Comparison of ENCODE assay signal across 8 mouse cellular contexts in genomic region chr4:136283783-136284182, GRCm38 (mm10). TPM values are rescaled to one million over a fixed set of nuclear protein-coding genes. Genes with fewer than 3 reads are reported as not detected.
A peak's percentile ranks its signal among the peaks of the same experiment; 100 is the strongest.
DNase-seq lines count a peak whose midpoint lies in the region; ATAC-seq lines count a peak whose summit lies in the region.

No protein-coding gene starts in this region.

- H3K4me3 ChIP-seq in lung, embryonic 16.5 days (ENCODE audit: low read length), result no peak overlapping the region
- no peak overlapping the region for H3K4me3 ChIP-seq in hindbrain, embryonic 16.5 days (ENCODE audit: low read length)
- no peak overlapping the region for H3K4me3 ChIP-seq in stomach, embryonic 14.5 days (ENCODE audit: low read depth, low read length)

- peaks cover 3% of the 10 kb centered on the region; the same call in 1 of the 2 replicates for H3K9me3 ChIP-seq in lung, embryonic 16.5 days (ENCODE audit: control insufficient read depth, low read length)
- H3K9me3 ChIP-seq in hindbrain, embryonic 16.5 days (ENCODE audit: control insufficient read depth, low read length), result peaks cover under 1% of the 10 kb centered on the region
- no peaks in the 10 kb centered on the region for H3K9me3 ChIP-seq in stomach, embryonic 14.5 days (ENCODE audit: control insufficient read depth, low read depth, low read length)

- 34% methylated on average over 2 of the region's 2 CpGs for WGBS in lung, embryonic 16.5 days
- WGBS in hindbrain, embryonic 16.5 days, result 24% methylated on average over 2 of the region's 2 CpGs
- WGBS in stomach, embryonic 14.5 days, result 18% methylated on average over 2 of the region's 2 CpGs

- ATAC-seq in lung, embryonic 16.5 days (ENCODE audit: low read depth), result no peak
- no peak for ATAC-seq in hindbrain, embryonic 16.5 days
- no peak for ATAC-seq in stomach, embryonic 14.5 days (ENCODE audit: insufficient number of reproducible peaks, insufficient read depth, low FRiP score, low read depth)

- peaks cover 13% of the 10 kb centered on the region for H3K36me3 ChIP-seq in lung, embryonic 16.5 days (ENCODE audit: control insufficient read depth, insufficient read depth, low read length)
- peaks cover 9% of the 10 kb centered on the region for H3K36me3 ChIP-seq in hindbrain, embryonic 16.5 days (ENCODE audit: control insufficient read depth, insufficient read depth, low read length)
- H3K36me3 ChIP-seq in stomach, embryonic 14.5 days (ENCODE audit: control insufficient read depth, insufficient read depth, low read length), result peaks cover 10% of the 10 kb centered on the region

- H3K27ac ChIP-seq in lung, embryonic 16.5 days (ENCODE audit: low read length), result peak overlapping the region; percentile 99
- H3K27ac ChIP-seq in hindbrain, embryonic 16.5 days (ENCODE audit: low read depth, low read length), result peak overlapping the region; percentile 88
- peak overlapping the region; percentile 94 for H3K27ac ChIP-seq in stomach, embryonic 14.5 days (ENCODE audit: low read length)

- H3K27me3 ChIP-seq in lung, embryonic 16.5 days (ENCODE audit: control insufficient read depth, insufficient read depth, low read depth, low read length), result no peaks in the 10 kb centered on the region
- H3K27me3 ChIP-seq in hindbrain, embryonic 16.5 days (replicated peaks; ENCODE audit: control insufficient read depth, insufficient read depth, low read length), result no peaks in the 10 kb centered on the region; the same call in 1 of the 2 replicates
- H3K27me3 ChIP-seq in stomach, embryonic 14.5 days (ENCODE audit: control insufficient read depth, insufficient read depth, low read length), result no peaks in the 10 kb centered on the region

- H3K9ac ChIP-seq in lung, embryonic 16.5 days (ENCODE audit: low read length), result no peak overlapping the region; the same call in 1 of the 2 replicates
- H3K9ac ChIP-seq in hindbrain, embryonic 16.5 days (ENCODE audit: low read depth, low read length), result no peak overlapping the region
- H3K9ac ChIP-seq in stomach, embryonic 14.5 days (replicated peaks; ENCODE audit: low read depth, low read length), result no peak overlapping the region

- peak overlapping the region; percentile 86; the same call in 1 of the 2 replicates for H3K4me2 ChIP-seq in lung, embryonic 16.5 days (ENCODE audit: low read depth, low read length)
- peak overlapping the region; percentile 91 for H3K4me2 ChIP-seq in hindbrain, embryonic 16.5 days (ENCODE audit: low read length)
- H3K4me2 ChIP-seq in stomach, embryonic 14.5 days (replicated peaks; ENCODE audit: low read depth, low read length), result 0 out of 2 replicates have a peak overlapping the region, but pooled peaks have one; percentile 94

- peaks cover 35% of the 10 kb centered on the region for H3K4me1 ChIP-seq in lung, embryonic 16.5 days (replicated peaks; ENCODE audit: control insufficient read depth, insufficient read depth, low read length)
- H3K4me1 ChIP-seq in hindbrain, embryonic 16.5 days (ENCODE audit: control insufficient read depth, insufficient read depth, low read depth, low read length), result peaks cover 34% of the 10 kb centered on the region
- peaks cover 27% of the 10 kb centered on the region for H3K4me1 ChIP-seq in stomach, embryonic 14.5 days (ENCODE audit: control insufficient read depth, insufficient read depth, low read length)

- peak; percentile 33 for DNase-seq in cerebellum, adult 9-10 months
- DNase-seq in cerebellum, adult 8-10 months, result no peak
- DNase-seq in lung, postnatal 4 days, result no peak
- DNase-seq in ovary, postnatal 14 days (ENCODE audit: low spot score), result no peak
- DNase-seq in left cerebral cortex, adult 18-20 months (ENCODE audit: low spot score in 2 of 2), result no peak

RNA-seq across cellular contexts. Expression of gene Zfp46, which starts 0.7 kb away (rescaled TPM):
- 27.6 and 28.1 TPM in 2 replicates for polyA plus RNA-seq in lung, embryonic 16.5 days (2015; fragmentation: Nextera tagmentation; extraction: Ambion mirVana)
- 35.2 and 44.8 TPM in 2 replicates for polyA plus RNA-seq in hindbrain, embryonic 16.5 days (2015; fragmentation: Nextera tagmentation; extraction: Ambion mirVana)
- polyA plus RNA-seq in stomach, embryonic 14.5 days (2014; fragmentation: Nextera tagmentation; extraction: Ambion mirVana), result 24.7 and 25.1 TPM in 2 replicates
- total RNA-seq in left cerebral cortex, adult 18-20 months (2021), result 10 to 100 TPM; 41.5 to 43.6 TPM

RNA-seq across cellular contexts. Expression of gene Hnrnpr, which starts 27.0 kb away (rescaled TPM):
- 146 and 158 TPM in 2 replicates for polyA plus RNA-seq in lung, embryonic 16.5 days (2015; fragmentation: Nextera tagmentation; extraction: Ambion mirVana)
- 166 and 174 TPM in 2 replicates for polyA plus RNA-seq in hindbrain, embryonic 16.5 days (2015; fragmentation: Nextera tagmentation; extraction: Ambion mirVana)
- 157 and 164 TPM in 2 replicates for polyA plus RNA-seq in stomach, embryonic 14.5 days (2014; fragmentation: Nextera tagmentation; extraction: Ambion mirVana)
- 10 to 100 TPM; 84.7 to 86.8 TPM for total RNA-seq in left cerebral cortex, adult 18-20 months (2021)

RNA-seq across cellular contexts. Expression of gene Tcea3, which starts 36.3 kb away (rescaled TPM):
- 20.3 and 22.9 TPM in 2 replicates for polyA plus RNA-seq in lung, embryonic 16.5 days (2015; fragmentation: Nextera tagmentation; extraction: Ambion mirVana)
- 2.1 and 3.5 TPM in 2 replicates for polyA plus RNA-seq in hindbrain, embryonic 16.5 days (2015; fragmentation: Nextera tagmentation; extraction: Ambion mirVana)
- 19.7 and 19.8 TPM in 2 replicates for polyA plus RNA-seq in stomach, embryonic 14.5 days (2014; fragmentation: Nextera tagmentation; extraction: Ambion mirVana)
- under 1 TPM; 0.49 to 0.77 TPM for total RNA-seq in left cerebral cortex, adult 18-20 months (2021)
